Mouse (Mus musculus): ENCODE measurements around the gene Vat1l.

GRCm38 (mm10) chr8:114163871-114164270, 41.5 kb upstream of the Vat1l start:
- no peak for TF ChIP-seq POLR2A (IDR thresholded peaks at IDR 0.05; ENCODE audit: borderline replicate concordance, insufficient read depth, low read length)
- no peak for TF ChIP-seq CTCF (IDR thresholded peaks at IDR 0.05; ENCODE audit: borderline replicate concordance, insufficient read depth, low read depth, low read length)
